ENCODE assay signal across 20 mouse cellular contexts in genomic region chr6:42362497-42362896, GRCm38 (mm10). TPM values are rescaled to one million over a fixed set of nuclear protein-coding genes. Genes with fewer than 3 reads are reported as not detected.
A peak's percentile ranks its signal among the peaks of the same experiment; 100 is the strongest.
DNase-seq lines count a peak whose midpoint lies in the region; ATAC-seq and TF ChIP-seq lines count a peak whose summit lies in the region.
"Had no signal": no experiment of that assay in that cellular context is flagged by ENCODE, and none has a peak within 500 bp of the region (broad histone marks: within the 10 kb centered on the region; RNA-seq: fewer than 3 reads in every experiment).

No protein-coding gene starts in this region.

- no peak overlapping the region for H3K9ac ChIP-seq in kidney, embryonic 16.5 days (replicated peaks; ENCODE audit: low read length)
- H3K9ac ChIP-seq in kidney, embryonic 15.5 days, result no peak overlapping the region
- no peak overlapping the region for H3K9ac ChIP-seq in midbrain, embryonic 15.5 days
- H3K9ac ChIP-seq in heart, postnatal 0 days (replicated peaks; ENCODE audit: low read depth, low read length), result no peak overlapping the region
- H3K9ac ChIP-seq: limb, embryonic 12.5 days; midbrain, embryonic 13.5 days had no signal

- DNase-seq in midbrain, embryonic 10.5 days (ENCODE audit: low spot score), result no peak
- no peak for DNase-seq in heart, postnatal 0 days (ENCODE audit: low spot score)
- no peak for DNase-seq in cerebellum, adult 11-12 months
- DNase-seq: gastrocnemius, adult 2 months; kidney, adult 18-20 months; spleen, adult 18-20 months had no signal

- no peak overlapping the region for H3ac ChIP-seq in myocyte (ENCODE audit: control insufficient read depth, insufficient read length)

- peak; percentile 33; the same call in 1 of the 2 replicates for ATAC-seq in kidney, embryonic 16.5 days (ENCODE audit: low FRiP score, low TSS enrichment)
- no peak for ATAC-seq in kidney, embryonic 15.5 days (replicated peaks; ENCODE audit: low FRiP score)
- ATAC-seq in midbrain, embryonic 15.5 days (replicated peaks), result no peak; the same call in 1 of the 2 replicates
- 0 out of 2 replicates have a peak, but pooled peaks have one; percentile 2 for ATAC-seq in heart, postnatal 0 days (ENCODE audit: insufficient read depth, low read depth)
- ATAC-seq: midbrain, embryonic 13.5 days had no signal

- H3K9me3 ChIP-seq in kidney, embryonic 16.5 days (ENCODE audit: low read length), result no peaks in the 10 kb centered on the region
- H3K9me3 ChIP-seq in kidney, embryonic 15.5 days (replicated peaks), result no peaks in the 10 kb centered on the region
- no peaks in the 10 kb centered on the region for H3K9me3 ChIP-seq in midbrain, embryonic 10.5 days (replicated peaks)
- H3K9me3 ChIP-seq in midbrain, embryonic 15.5 days, result no peaks in the 10 kb centered on the region
- H3K9me3 ChIP-seq in heart, postnatal 0 days (replicated peaks; ENCODE audit: control insufficient read depth, low read length), result no peaks in the 10 kb centered on the region
- H3K9me3 ChIP-seq: forebrain, embryonic 10.5 days; limb, embryonic 12.5 days; midbrain, embryonic 13.5 days had no signal

- no peaks in the 10 kb centered on the region for H3K4me1 ChIP-seq in kidney, embryonic 16.5 days (ENCODE audit: insufficient read depth, low read length)
- peaks cover 9% of the 10 kb centered on the region; the same call in 1 of the 2 replicates for H3K4me1 ChIP-seq in kidney, embryonic 15.5 days
- peaks cover 13% of the 10 kb centered on the region; the same call in 1 of the 2 replicates for H3K4me1 ChIP-seq in midbrain, embryonic 10.5 days
- no peaks in the 10 kb centered on the region for H3K4me1 ChIP-seq in midbrain, embryonic 15.5 days
- peaks cover 44% of the 10 kb centered on the region for H3K4me1 ChIP-seq in heart, postnatal 0 days (ENCODE audit: control insufficient read depth, insufficient read depth)
- H3K4me1 ChIP-seq: limb, embryonic 12.5 days; midbrain, embryonic 13.5 days had no signal

- TF ChIP-seq EP300 in heart, postnatal 0 days (IDR thresholded peaks at IDR 0.05; ENCODE audit: low read depth), result no peak

- no peaks in the 10 kb centered on the region for H3K27me3 ChIP-seq in kidney, embryonic 16.5 days (ENCODE audit: insufficient read depth, low read length)
- no peaks in the 10 kb centered on the region for H3K27me3 ChIP-seq in kidney, embryonic 15.5 days
- H3K27me3 ChIP-seq in midbrain, embryonic 10.5 days (ENCODE audit: low read depth, poor library complexity, severe bottlenecking), result no peaks in the 10 kb centered on the region
- H3K27me3 ChIP-seq in midbrain, embryonic 15.5 days (replicated peaks), result no peaks in the 10 kb centered on the region
- H3K27me3 ChIP-seq in heart, postnatal 0 days (ENCODE audit: control insufficient read depth, insufficient read depth, low read length), result no peaks in the 10 kb centered on the region
- H3K27me3 ChIP-seq in myocyte (ENCODE audit: control insufficient read depth, insufficient read depth, insufficient read length), result no peaks in the 10 kb centered on the region
- H3K27me3 ChIP-seq: limb, embryonic 12.5 days; midbrain, embryonic 13.5 days had no signal

- H3K36me3 ChIP-seq in kidney, embryonic 16.5 days (ENCODE audit: insufficient read depth, low read length), result peaks cover 31% of the 10 kb centered on the region
- peaks cover 43% of the 10 kb centered on the region for H3K36me3 ChIP-seq in kidney, embryonic 15.5 days
- H3K36me3 ChIP-seq in midbrain, embryonic 10.5 days, result peaks cover 41% of the 10 kb centered on the region
- peaks cover 16% of the 10 kb centered on the region for H3K36me3 ChIP-seq in midbrain, embryonic 15.5 days (replicated peaks)
- H3K36me3 ChIP-seq in heart, postnatal 0 days (replicated peaks; ENCODE audit: control insufficient read depth, insufficient read depth, low read length), result peaks cover 41% of the 10 kb centered on the region
- peaks cover 34% of the 10 kb centered on the region for H3K36me3 ChIP-seq in myocyte (ENCODE audit: control insufficient read depth, insufficient read depth)

- no peak for TF ChIP-seq CTCF in heart, postnatal 0 days (IDR thresholded peaks at IDR 0.05; ENCODE audit: low read depth)

- H3K27ac ChIP-seq in kidney, embryonic 16.5 days (ENCODE audit: low read length), result no peak overlapping the region
- H3K27ac ChIP-seq in kidney, embryonic 15.5 days, result no peak overlapping the region
- H3K27ac ChIP-seq in midbrain, embryonic 10.5 days (replicated peaks), result 0 out of 2 replicates have a peak overlapping the region, but pooled peaks have one; percentile 18
- no peak overlapping the region for H3K27ac ChIP-seq in midbrain, embryonic 15.5 days
- peak overlapping the region; percentile 39 for H3K27ac ChIP-seq in heart, postnatal 0 days (ENCODE audit: low read depth)
- H3K27ac ChIP-seq: forebrain, embryonic 10.5 days; gastrocnemius, adult 2 months; hindbrain, postnatal 0 days; limb, embryonic 12.5 days; midbrain, embryonic 13.5 days had no signal

- TF ChIP-seq POLR2A in myocyte (IDR thresholded peaks at IDR 0.05; ENCODE audit: insufficient read length, low read depth), result peak; percentile 47

- H3K4me2 ChIP-seq in kidney, embryonic 16.5 days (replicated peaks; ENCODE audit: low read depth, low read length), result no peak overlapping the region
- no peak overlapping the region for H3K4me2 ChIP-seq in kidney, embryonic 15.5 days
- H3K4me2 ChIP-seq in midbrain, embryonic 15.5 days, result no peak overlapping the region
- H3K4me2 ChIP-seq in heart, postnatal 0 days (ENCODE audit: low read depth, low read length), result no peak overlapping the region
- no peak overlapping the region for H3K4me2 ChIP-seq in myocyte (ENCODE audit: low read depth)
- H3K4me2 ChIP-seq: limb, embryonic 12.5 days; midbrain, embryonic 13.5 days had no signal

- WGBS in kidney, embryonic 16.5 days, result 70% methylated on average over 1 of the region's 1 CpGs
- 71% methylated on average over 1 of the region's 1 CpGs for WGBS in kidney, embryonic 15.5 days
- WGBS in midbrain, embryonic 10.5 days, result 68% methylated on average over 1 of the region's 1 CpGs
- WGBS in midbrain, embryonic 15.5 days, result 64% methylated on average over 1 of the region's 1 CpGs
- 89% methylated on average over 1 of the region's 1 CpGs for WGBS in heart, postnatal 0 days

- no peaks in the 10 kb centered on the region for H3K79me2 ChIP-seq in myocyte (ENCODE audit: control insufficient read depth, insufficient read depth)

- no peak overlapping the region for H3K4me3 ChIP-seq in kidney, embryonic 16.5 days (ENCODE audit: low read length)
- no peak overlapping the region for H3K4me3 ChIP-seq in kidney, embryonic 15.5 days (replicated peaks)
- H3K4me3 ChIP-seq in midbrain, embryonic 10.5 days, result no peak overlapping the region
- H3K4me3 ChIP-seq in midbrain, embryonic 15.5 days, result no peak overlapping the region
- H3K4me3 ChIP-seq in heart, postnatal 0 days (ENCODE audit: low read depth, low read length), result no peak overlapping the region
- no peak overlapping the region for H3K4me3 ChIP-seq in myocyte
- H3K4me3 ChIP-seq: forebrain, embryonic 10.5 days; gastrocnemius, adult 2 months; limb, embryonic 12.5 days; midbrain, embryonic 13.5 days had no signal

RNA-seq across cellular contexts. Expression of gene Epha1, which starts 10.6 kb away (rescaled TPM):
- polyA plus RNA-seq in kidney, embryonic 16.5 days (2015; fragmentation: Nextera tagmentation; extraction: Ambion mirVana), result 8.2 and 8.6 TPM in 2 replicates
- polyA plus RNA-seq in kidney, embryonic 15.5 days (2015; fragmentation: Nextera tagmentation; extraction: Ambion mirVana), result 7.5 and 8.5 TPM in 2 replicates
- polyA plus RNA-seq in midbrain, embryonic 10.5 days (2016; fragmentation: Nextera tagmentation; extraction: Ambion mirVana), result 1.2 and 1.5 TPM in 2 replicates
- 0.37 and 0.43 TPM in 2 replicates for polyA plus RNA-seq in midbrain, embryonic 15.5 days (2015; fragmentation: Nextera tagmentation; extraction: Ambion mirVana)
- total RNA-seq in heart, postnatal 0 days (2014; rRNA removed; ENCODE audit: low replicate concordance), result 0.35 TPM in 1 of 2 replicates, not detected in the other
- 0.33 and 0.48 TPM in 2 replicates for polyA plus RNA-seq in heart, postnatal 0 days (2015; fragmentation: Nextera tagmentation; extraction: Ambion mirVana)
- 6.3 TPM for polyA plus RNA-seq in myocyte (2012; fragmentation: generic; extraction: Trizol)

RNA-seq across cellular contexts. Expression of gene Zyx, which starts 13.1 kb away (rescaled TPM):
- 115 and 130 TPM in 2 replicates for polyA plus RNA-seq in kidney, embryonic 16.5 days (2015; fragmentation: Nextera tagmentation; extraction: Ambion mirVana)
- polyA plus RNA-seq in kidney, embryonic 15.5 days (2015; fragmentation: Nextera tagmentation; extraction: Ambion mirVana), result 102 and 127 TPM in 2 replicates
- 84.5 and 88.1 TPM in 2 replicates for polyA plus RNA-seq in midbrain, embryonic 10.5 days (2016; fragmentation: Nextera tagmentation; extraction: Ambion mirVana)
- polyA plus RNA-seq in midbrain, embryonic 15.5 days (2015; fragmentation: Nextera tagmentation; extraction: Ambion mirVana), result 54.9 and 56.0 TPM in 2 replicates
- total RNA-seq in heart, postnatal 0 days (2014; rRNA removed; ENCODE audit: low replicate concordance), result 96.2 and 140 TPM in 2 replicates
- 86.4 and 89.9 TPM in 2 replicates for polyA plus RNA-seq in heart, postnatal 0 days (2015; fragmentation: Nextera tagmentation; extraction: Ambion mirVana)
- 467 TPM for polyA plus RNA-seq in myocyte (2012; fragmentation: generic; extraction: Trizol)

RNA-seq across cellular contexts. Expression of gene Tas2r143, which starts 37.5 kb away (rescaled TPM):
- not detected in 2 replicates for polyA plus RNA-seq in kidney, embryonic 16.5 days (2015; fragmentation: Nextera tagmentation; extraction: Ambion mirVana)
- not detected in 2 replicates for polyA plus RNA-seq in kidney, embryonic 15.5 days (2015; fragmentation: Nextera tagmentation; extraction: Ambion mirVana)
- polyA plus RNA-seq in midbrain, embryonic 10.5 days (2016; fragmentation: Nextera tagmentation; extraction: Ambion mirVana), result not detected in 2 replicates
- polyA plus RNA-seq in midbrain, embryonic 15.5 days (2015; fragmentation: Nextera tagmentation; extraction: Ambion mirVana), result not detected in 2 replicates
- total RNA-seq in heart, postnatal 0 days (2014; rRNA removed; ENCODE audit: low replicate concordance), result not detected in 2 replicates
- polyA plus RNA-seq in heart, postnatal 0 days (2015; fragmentation: Nextera tagmentation; extraction: Ambion mirVana), result not detected in 2 replicates
- polyA plus RNA-seq in myocyte (2012; fragmentation: generic; extraction: Trizol), result not detected
- total RNA-seq: ES-E14; gastrocnemius, adult 2 months; hindbrain, postnatal 0 days; left cerebral cortex, adult 8-10 months had no signal
- polyA plus RNA-seq: embryonic facial prominence, embryonic 14.5 days; forebrain, embryonic 10.5 days; hindbrain, postnatal 0 days; limb, embryonic 12.5 days; midbrain, embryonic 13.5 days; stomach, embryonic 14.5 days; thymus, postnatal 0 days had no signal

RNA-seq across cellular contexts. Expression of gene Fam131b, which starts 38.1 kb away (rescaled TPM):
- 0.11 and 0.13 TPM in 2 replicates for polyA plus RNA-seq in kidney, embryonic 16.5 days (2015; fragmentation: Nextera tagmentation; extraction: Ambion mirVana)
- 0.24 and 0.26 TPM in 2 replicates for polyA plus RNA-seq in kidney, embryonic 15.5 days (2015; fragmentation: Nextera tagmentation; extraction: Ambion mirVana)
- 2.2 and 2.4 TPM in 2 replicates for polyA plus RNA-seq in midbrain, embryonic 10.5 days (2016; fragmentation: Nextera tagmentation; extraction: Ambion mirVana)
- polyA plus RNA-seq in midbrain, embryonic 15.5 days (2015; fragmentation: Nextera tagmentation; extraction: Ambion mirVana), result 7.4 and 8.0 TPM in 2 replicates
- total RNA-seq in heart, postnatal 0 days (2014; rRNA removed; ENCODE audit: low replicate concordance), result 0.88 and 1.4 TPM in 2 replicates
- polyA plus RNA-seq in heart, postnatal 0 days (2015; fragmentation: Nextera tagmentation; extraction: Ambion mirVana), result 0.08 TPM in 2 replicates
- 4.2 TPM for polyA plus RNA-seq in myocyte (2012; fragmentation: generic; extraction: Trizol)
- total RNA-seq: granulocyte monocyte progenitor cell, adult 5-6 weeks had no signal

RNA-seq across cellular contexts. Expression of gene Tas2r135, which starts 42.7 kb away (rescaled TPM):
- polyA plus RNA-seq in kidney, embryonic 16.5 days (2015; fragmentation: Nextera tagmentation; extraction: Ambion mirVana), result not detected in 2 replicates
- polyA plus RNA-seq in kidney, embryonic 15.5 days (2015; fragmentation: Nextera tagmentation; extraction: Ambion mirVana), result not detected in 2 replicates
- polyA plus RNA-seq in midbrain, embryonic 10.5 days (2016; fragmentation: Nextera tagmentation; extraction: Ambion mirVana), result not detected in 2 replicates
- not detected in 2 replicates for polyA plus RNA-seq in midbrain, embryonic 15.5 days (2015; fragmentation: Nextera tagmentation; extraction: Ambion mirVana)
- total RNA-seq in heart, postnatal 0 days (2014; rRNA removed; ENCODE audit: low replicate concordance), result not detected in 2 replicates
- polyA plus RNA-seq in heart, postnatal 0 days (2015; fragmentation: Nextera tagmentation; extraction: Ambion mirVana), result not detected in 2 replicates
- polyA plus RNA-seq in myocyte (2012; fragmentation: generic; extraction: Trizol), result not detected
- total RNA-seq: ES-E14; gastrocnemius, adult 2 months; granulocyte monocyte progenitor cell, adult 5-6 weeks; hindbrain, postnatal 0 days; left cerebral cortex, adult 8-10 months had no signal
- polyA plus RNA-seq: embryonic facial prominence, embryonic 14.5 days; forebrain, embryonic 10.5 days; hindbrain, postnatal 0 days; limb, embryonic 12.5 days; midbrain, embryonic 13.5 days; stomach, embryonic 14.5 days; thymus, postnatal 0 days had no signal

Comparison
In these comparisons a context has a peak if more than half of its experiments do, and no peak if none do; other contexts are left out.
1. ATAC-seq: peak in kidney, embryonic 16.5 days (single experiment) and heart, postnatal 0 days (single experiment); none in kidney, embryonic 15.5 days (single experiment) and midbrain, embryonic 15.5 days (single experiment).
2. H3K27ac ChIP-seq: peak in midbrain, embryonic 10.5 days (single experiment) and heart, postnatal 0 days (single experiment); none in kidney, embryonic 16.5 days (single experiment), kidney, embryonic 15.5 days (single experiment) and midbrain, embryonic 15.5 days (single experiment).